Mouse (Mus musculus) thymus, postnatal 25 days (tissue): ENCODE results near the gene Gm49711.
"Not testable (repeated sequence)": the region's sequence is repeated elsewhere in the genome, so short reads cannot be mapped to it uniquely, and the experiment has no call there.

Experiments used
- DNase-seq: peaks from one replicate; pipeline ENCODE4 v3.0.0; 2022

The Gm49711 gene

DNA sequence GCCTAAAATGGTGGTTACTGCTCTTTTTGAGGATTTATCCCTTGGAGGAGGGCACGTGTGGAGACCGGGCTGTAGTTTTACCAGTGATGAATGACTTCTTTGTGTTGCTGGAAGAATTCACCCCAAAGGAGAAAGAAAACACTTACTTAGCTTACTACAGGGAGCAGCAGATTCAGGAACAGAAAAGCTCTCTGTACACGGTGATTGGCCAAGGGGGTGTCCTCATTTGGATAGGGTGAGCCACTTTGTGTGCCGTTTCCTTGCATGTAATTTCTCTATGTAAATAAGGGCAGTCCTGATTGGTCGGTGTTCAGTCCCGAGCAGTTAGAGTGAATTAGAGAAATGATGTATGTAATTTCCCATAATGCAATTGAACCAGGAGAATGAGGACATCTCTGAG lies 137.0 kb downstream of the Gm49711 start:
- no peak for DNase-seq

DNA sequence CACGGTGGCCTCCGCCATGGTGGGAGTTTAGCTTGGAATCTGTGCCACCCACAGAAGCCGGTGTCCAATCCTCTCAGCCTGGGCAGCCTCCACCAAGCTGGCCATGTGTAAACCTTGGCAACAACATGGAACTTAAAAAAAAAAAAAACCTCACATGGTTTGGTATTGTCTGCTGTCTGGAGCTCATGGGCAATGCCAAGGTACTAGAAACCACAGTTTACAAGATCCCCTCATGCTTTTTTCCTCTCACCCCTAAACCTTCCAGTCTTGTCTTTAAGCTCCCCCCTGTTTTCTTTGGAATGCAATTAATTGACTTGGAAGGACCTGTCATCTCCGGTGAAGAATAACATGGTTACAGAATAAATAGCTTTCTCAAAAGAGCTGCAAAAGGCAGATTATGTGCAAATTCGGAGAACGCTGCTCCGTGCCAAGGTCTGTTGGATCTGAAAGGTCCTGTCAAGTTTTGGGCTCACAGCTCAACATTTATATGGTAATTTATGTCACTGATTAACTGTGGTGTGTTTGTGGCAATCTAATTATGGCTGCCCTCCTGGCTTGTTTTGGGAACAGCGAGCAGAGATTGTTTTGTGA lies 138.7 kb downstream of the Gm49711 start:
- DNase-seq = no peak

DNA sequence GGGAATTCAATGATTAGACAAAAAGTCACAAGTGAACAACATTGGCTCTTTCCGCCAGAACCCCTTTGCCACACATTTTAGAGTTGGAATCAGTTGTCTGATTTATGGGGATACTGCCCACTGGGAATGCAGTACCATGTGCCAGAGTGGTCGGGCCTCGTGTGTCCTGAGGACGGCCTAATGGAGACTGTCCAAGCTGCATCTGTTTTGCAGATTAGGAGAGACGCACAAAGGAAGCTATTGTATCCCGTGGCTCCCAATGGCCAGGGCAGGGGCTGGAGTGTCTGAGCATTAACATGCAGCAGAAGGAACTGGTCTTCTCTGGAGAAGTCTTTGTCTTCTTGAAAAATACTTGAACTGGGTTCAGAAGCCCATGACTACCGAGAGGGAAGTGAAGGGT lies 142.5 kb downstream of the Gm49711 start:
- no peak for DNase-seq

DNA sequence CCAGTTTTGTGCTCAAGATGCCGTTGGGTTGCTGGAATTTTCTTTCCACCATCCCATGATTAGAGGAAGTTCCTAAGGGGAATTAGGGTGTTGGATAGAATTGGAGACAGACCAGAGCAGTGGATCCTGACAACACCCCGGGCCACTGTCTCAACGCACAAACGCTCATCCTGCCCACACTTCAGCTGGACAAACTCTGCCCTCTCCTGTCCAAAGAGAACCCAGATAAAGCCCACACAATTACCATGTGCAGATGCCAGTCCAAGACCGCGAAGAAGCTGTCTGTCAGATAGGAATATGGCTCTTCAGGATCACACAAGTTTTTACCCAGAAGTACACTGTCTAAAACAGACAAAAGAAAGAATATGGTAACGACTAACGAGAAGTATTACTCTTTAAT lies 145.5 kb downstream of the Gm49711 start:
- DNase-seq = no peak

DNA sequence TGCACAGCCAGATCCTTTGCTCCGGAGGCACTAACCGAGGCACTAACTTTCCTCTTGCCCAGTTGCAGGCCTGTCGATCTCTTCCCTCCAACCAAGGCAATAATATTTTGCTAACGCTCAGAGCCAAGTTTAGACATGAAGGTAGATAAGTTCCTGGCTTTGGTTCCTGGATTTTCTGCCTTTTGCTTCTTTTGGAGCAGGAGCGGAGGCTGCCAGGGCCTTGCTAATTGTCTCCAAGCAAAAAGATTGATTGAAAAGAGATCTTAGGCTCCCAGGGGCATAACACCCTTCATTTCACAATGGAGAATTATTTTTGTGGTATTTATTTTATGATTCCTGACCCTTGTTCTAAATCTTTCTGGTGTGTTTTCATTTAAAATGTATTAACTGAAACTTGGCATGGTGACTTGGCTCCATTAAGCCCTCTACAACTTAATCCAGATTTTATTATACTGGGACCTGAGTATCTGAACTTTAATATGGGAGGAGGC lies 151.2 kb downstream of the Gm49711 start:
- no peak for DNase-seq

DNA sequence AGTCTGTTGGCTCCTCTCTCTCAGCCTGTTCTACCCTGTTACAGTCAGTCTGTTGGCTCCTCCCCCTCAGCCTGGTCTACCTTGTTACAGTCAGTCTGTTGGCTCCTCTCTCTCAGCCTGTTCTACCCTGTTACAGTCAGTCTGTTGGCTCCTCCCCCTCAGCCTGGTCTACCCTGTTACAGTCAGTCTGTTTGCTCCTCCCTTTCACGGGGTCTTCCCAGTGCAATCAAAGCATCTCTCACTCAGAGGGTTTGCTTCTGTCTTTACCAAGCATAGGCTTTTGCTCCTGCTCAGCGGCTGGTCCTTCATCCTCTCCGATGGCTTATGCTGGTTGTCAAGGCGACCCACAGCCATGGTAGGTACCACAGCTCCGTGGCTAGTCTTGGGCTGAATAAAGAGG lies 152.2 kb downstream of the Gm49711 start:
- not testable (repeated sequence) for DNase-seq

DNA sequence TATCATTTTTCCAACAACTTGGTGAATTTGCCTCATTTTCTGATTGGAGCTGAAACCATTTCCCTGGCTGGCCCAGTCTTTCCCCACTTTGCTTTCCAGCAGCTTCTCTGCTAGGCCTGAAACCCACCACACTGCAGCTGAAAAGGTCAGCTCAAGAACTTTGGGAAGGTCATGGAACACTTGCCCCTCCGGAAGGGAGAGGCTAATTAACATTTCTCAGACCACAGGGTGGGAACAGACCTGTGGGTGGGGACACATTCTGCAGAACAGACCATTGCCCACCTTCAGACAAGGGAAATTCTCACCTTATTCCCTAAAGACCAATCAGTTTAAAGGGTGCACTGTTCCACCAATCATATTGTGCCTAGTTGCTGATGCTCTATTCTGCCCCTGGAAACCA lies 155.8 kb downstream of the Gm49711 start:
- DNase-seq = not testable (repeated sequence)

DNA sequence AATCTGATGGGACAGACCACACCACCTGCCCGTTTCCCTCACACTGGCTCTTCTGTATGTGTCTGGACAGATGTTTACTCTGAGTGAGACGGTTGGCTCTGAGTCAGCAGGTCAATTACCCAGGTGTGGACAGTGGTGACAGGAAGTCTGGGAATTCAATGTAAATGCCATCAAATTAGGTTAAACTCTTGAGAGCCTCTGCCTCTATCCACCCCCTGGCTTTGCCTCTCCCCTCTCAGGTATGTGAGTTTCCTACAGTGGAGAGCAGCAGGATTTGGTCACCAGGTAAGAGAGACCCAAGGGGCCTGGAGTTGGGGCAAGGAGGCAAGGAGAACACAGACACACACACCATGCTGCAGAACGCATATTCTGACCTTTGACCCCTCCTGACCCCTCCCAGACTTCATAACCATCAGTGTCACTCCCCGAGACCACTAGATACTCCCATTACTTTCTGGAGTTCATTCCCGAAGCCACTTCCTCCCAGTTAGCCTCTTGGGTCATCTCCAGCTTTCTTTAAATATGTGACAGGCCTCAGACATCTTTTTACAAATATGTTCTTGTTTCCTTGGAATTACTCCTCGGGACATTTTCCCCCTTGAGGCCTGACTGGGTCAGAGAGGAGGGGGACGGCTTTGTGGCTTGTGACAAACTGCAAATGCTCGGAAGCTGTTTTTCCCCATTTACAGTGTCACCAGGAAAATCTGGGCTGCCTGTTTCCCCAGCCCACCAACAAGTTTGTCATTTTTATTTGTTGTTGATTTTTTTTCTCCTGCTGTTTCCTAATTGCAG lies 157.7 kb downstream of the Gm49711 start:
- no peak for DNase-seq

DNA sequence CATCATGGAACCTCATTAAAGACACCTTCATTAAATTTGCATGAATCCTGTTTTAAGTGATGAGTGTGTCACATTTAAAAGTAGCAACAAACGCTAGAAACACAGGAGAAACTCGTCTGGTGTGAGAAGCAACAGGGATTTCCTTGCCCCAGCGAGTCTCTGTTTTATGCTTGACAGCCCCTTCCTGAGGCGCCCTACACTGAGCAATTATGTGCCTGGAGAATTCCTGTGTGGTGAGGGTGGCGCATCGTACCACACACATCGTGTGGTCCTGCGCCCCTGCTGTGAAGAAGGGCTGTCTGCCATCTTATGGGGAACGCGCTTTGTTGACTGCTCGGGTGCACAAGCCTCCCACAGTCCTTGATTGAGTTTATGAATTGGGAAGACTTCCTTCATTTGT lies 162.6 kb downstream of the Gm49711 start:
- no peak for DNase-seq

DNA sequence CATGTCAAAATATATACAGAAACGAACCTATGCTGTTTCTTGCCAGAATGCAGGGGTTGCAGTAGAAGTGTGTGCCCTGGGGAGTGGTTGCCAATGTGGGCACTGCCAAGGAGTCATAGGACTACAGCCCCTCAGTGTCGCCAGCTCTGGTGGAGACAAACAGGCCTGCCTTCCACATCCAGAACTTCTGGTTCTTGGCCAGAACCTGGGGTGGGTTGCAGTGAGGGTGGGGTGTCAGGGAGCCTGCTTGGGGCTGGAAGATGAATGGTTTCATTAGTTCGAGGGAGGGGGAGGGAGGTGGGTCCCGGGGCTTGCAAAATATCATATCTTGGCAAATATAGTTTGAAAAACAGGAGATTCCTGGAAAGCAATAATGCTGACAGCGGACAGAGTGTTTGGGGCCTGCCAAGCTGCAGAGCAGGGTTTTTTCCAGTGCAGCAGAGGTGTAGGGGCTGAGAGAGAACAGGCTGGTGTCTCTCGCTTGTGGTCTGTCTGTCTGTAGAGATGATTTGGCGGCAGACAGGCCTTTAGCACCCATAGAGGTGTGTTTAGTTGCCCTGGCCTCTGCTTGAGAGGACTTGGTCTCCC lies 170.3 kb downstream of the Gm49711 start:
- DNase-seq = no peak

DNA sequence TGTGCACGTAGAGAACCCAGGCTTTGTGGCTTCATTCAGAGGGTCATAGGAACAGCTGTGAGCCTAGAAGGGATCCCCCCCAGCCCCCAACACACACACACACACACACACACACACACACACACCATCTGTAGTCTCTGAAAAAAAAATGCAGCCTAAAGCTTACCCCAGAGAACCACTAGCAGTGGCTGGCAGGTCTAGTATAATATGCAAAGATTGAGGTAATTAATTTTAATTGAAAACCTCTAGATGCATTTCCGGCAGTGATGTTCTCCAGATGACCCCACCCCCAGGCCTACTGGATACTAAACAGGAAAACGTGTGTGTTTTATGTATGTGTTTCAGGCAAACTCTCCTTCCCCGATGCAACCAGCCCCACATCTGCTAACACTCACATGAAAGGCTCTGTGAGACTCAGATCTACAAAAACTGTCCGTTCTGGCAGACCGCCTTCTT lies 172.4 kb downstream of the Gm49711 start:
- no peak for DNase-seq

DNA sequence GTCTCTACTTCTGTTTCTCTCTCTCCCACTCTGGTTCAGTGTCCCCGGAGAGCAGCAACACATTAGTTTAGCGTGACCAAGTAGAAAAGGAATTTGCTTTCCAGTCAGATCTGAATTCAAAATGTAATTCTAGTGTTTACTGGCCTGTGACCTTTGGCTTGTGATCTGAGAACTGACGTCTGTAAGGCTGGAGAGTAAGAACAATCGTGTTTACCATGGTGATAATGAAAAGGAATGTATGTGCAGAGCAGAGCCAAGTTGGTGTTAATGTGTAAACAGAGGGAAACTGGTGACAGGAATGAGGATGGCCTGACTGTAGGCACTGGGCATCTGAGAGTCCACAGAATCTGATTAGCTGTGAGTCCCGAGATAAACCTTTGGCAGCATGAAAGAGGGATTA lies 176.4 kb downstream of the Gm49711 start:
- DNase-seq = no peak

DNA sequence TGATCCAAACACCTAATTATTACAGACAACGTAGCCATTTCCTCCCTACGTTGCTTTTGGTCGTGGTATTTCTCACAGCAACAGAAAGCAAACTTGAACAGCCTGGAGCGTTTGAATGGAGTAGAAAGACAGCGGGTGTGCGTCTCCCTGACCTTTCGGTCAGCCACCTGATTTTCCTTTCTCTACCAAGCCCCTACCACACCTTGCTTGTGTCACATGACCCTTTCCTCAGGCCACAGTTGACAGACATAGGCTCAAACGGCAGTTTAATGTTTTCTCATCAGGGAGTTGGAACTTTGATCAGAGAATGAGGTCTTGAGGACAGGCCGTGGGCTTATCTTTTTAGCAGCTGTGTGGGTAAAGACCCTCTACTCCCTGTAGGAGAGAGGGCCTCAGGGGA lies 177.1 kb downstream of the Gm49711 start:
- no peak for DNase-seq
